Mouse (Mus musculus): ENCODE data around the gene Foxn3. TPM values are rescaled to one million over a fixed set of nuclear protein-coding genes. Genes with fewer than 3 reads are reported as not detected.

The Foxn3 gene
- polyA plus RNA-seq, 1 experiment = 28.9 TPM

DNA sequence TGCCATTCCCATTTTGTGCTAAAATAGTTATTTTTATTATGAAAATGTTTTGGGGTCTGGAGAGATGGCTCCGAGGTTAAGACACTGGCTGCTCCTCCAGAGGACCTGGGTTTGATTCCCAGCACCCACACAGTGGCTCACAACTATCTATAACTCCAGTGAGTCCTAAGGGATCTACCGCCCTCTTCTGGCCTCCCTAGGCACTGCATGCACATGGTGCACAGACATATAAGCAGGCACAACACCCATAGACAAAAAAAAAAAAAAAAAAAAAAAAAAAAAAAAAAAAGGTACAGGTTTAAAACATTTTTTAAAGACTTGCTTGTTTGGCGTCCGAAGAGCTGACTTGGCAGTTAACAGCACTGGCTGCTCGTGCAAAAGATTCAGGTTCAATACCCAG lies 391.2 kb downstream of the Foxn3 start:
- Histone ChIP-seq H3K27ac (replicated peaks; ENCODE audit: low read depth, low read length) (no peak overlapping the region), H3K4me3 (ENCODE audit: insufficient read depth, low read depth, low read length) (no peak overlapping the region), H3K4me1 (ENCODE audit: control insufficient read depth, insufficient read depth, insufficient read length, low read length) (no peaks in the 10 kb centered on the region)

DNA sequence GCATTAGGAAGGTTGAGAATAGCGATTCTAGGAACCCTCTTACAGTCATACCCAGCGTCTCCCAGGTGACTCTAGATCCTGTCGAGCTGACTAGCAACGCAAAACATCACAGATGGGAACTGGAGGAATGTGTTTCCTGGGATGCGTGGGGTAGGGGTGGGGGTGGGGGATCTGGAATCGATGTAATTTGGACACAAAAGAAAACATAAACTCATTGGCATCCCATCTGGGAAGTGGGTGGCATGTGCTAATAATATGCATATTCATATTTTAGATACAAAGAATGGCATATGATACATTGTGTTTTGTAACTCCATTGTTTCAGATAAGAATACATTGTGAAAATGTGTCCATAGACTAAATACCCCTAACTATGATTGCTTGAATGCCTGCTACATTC lies 393.5 kb downstream of the Foxn3 start:
- Histone ChIP-seq H3K4me3 (ENCODE audit: insufficient read depth, low read depth, low read length) (no peak overlapping the region), H3K4me1 (ENCODE audit: control insufficient read depth, insufficient read depth, insufficient read length, low read length) (peaks cover 6% of the 10 kb centered on the region; the same call in 1 of the 2 replicates), H3K27ac (replicated peaks; ENCODE audit: low read depth, low read length) (no peak overlapping the region)

DNA sequence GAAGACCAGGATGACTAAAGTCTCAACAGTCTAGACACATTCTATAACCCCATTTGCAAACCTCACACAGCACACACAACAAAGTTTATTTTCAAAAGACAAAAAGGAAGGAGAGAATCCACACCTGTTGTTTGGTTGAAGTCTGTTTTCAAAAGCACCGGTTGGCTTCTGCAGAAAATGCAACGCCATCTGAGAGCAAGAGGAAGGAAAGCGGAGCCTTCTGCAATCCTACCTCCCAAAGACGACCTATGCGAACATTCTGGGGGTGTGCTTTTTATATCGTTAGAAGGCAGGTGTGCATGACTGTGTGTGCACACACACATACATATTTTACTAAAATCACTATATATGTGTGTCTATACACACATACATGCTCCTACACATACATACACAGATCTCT lies 397.3 kb downstream of the Foxn3 start:
- Histone ChIP-seq H3K27ac (replicated peaks; ENCODE audit: low read depth, low read length) (no peak overlapping the region), H3K4me1 (ENCODE audit: control insufficient read depth, insufficient read depth, insufficient read length, low read length) (peaks cover 6% of the 10 kb centered on the region; the same call in 1 of the 2 replicates), H3K4me3 (ENCODE audit: insufficient read depth, low read depth, low read length) (no peak overlapping the region)

GRCm38 (mm10) chr12:99163342-99163682 lies 400.1 kb downstream of the Foxn3 start:
- no peak overlapping the region for H3K27ac ChIP-seq (replicated peaks; ENCODE audit: low read depth, low read length)
- H3K4me1 ChIP-seq (ENCODE audit: control insufficient read depth, insufficient read depth, insufficient read length, low read length) = peaks cover 11% of the 10 kb centered on the region; the same call in 1 of the 2 replicates
- no peak overlapping the region for H3K4me3 ChIP-seq (ENCODE audit: insufficient read depth, low read depth, low read length)

GRCm38 (mm10) chr12:99162639-99163341 lies 400.6 kb downstream of the Foxn3 start:
- Histone ChIP-seq H3K4me1 (ENCODE audit: control insufficient read depth, insufficient read depth, insufficient read length, low read length) (peaks cover 11% of the 10 kb centered on the region; the same call in 1 of the 2 replicates), H3K4me3 (ENCODE audit: insufficient read depth, low read depth, low read length) (no peak overlapping the region), H3K27ac (replicated peaks; ENCODE audit: low read depth, low read length) (no peak overlapping the region)

DNA sequence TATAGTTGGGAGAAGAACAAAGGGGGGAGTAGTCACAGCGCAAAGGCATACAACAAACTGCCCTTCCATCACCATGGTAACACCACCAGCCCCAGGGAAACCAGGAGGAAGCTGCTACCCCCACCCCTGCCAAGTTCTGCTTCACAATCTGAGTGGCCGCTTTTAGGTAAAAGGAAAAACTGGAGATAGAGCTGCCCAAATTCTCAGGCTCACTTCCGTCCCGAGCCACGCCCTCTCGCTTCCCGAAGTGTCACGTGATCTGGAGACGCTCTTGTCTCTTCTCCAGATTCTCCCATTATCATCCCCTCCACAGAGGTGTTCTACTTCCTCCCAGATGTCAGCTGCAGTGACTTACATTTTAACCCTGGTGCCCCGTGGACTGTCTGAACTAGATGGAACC lies 401.2 kb downstream of the Foxn3 start:
- Histone ChIP-seq H3K4me3 (ENCODE audit: insufficient read depth, low read depth, low read length) (no peak overlapping the region), H3K4me1 (ENCODE audit: control insufficient read depth, insufficient read depth, insufficient read length, low read length) (peaks cover 11% of the 10 kb centered on the region; the same call in 1 of the 2 replicates), H3K27ac (replicated peaks; ENCODE audit: low read depth, low read length) (no peak overlapping the region)

DNA sequence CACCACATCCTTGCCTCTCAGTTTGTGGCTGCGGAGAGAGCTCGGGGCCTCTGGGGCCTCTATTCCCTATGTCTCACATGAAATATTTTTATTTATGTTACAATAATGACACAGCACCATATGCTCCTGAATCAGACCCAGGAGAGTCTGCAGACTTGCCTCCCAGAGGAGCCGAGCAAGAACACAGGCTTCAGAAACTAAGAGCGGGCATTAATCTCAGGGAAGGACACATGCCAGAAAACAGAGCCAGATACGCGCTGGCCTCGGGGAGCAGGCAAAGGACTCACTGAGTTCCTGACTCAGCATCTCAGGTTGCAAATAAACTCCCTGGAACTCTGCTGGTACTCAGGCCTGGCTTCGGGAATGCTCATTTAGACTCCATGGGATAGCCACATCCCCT lies 403.3 kb downstream of the Foxn3 start:
- Histone ChIP-seq H3K4me3 (ENCODE audit: insufficient read depth, low read depth, low read length) (no peak overlapping the region), H3K4me1 (ENCODE audit: control insufficient read depth, insufficient read depth, insufficient read length, low read length) (peaks cover 5% of the 10 kb centered on the region; the same call in 1 of the 2 replicates), H3K27ac (replicated peaks; ENCODE audit: low read depth, low read length) (no peak overlapping the region)

DNA sequence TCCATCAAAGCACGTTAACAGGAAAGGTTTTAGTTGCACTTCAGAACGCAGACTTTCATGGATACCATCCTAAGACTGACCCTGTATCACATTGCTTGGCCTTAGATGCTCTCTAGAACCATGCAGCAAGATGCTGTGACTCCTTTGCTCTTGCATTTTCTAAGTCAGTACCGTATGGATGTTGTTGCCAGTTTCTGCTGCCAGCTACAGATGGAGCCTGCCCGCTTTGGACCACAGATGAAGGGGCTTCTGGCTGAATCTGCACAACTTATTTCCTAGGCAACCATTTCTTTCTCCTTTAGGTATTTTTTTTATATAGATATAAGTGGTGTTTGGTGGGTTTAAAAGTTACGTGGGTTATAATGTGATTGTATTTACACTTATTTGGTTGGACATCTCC lies 407.5 kb downstream of the Foxn3 start:
- Histone ChIP-seq H3K4me1 (ENCODE audit: control insufficient read depth, insufficient read depth, insufficient read length, low read length) (peaks cover 5% of the 10 kb centered on the region; the same call in 1 of the 2 replicates), H3K4me3 (ENCODE audit: insufficient read depth, low read depth, low read length) (no peak overlapping the region), H3K27ac (replicated peaks; ENCODE audit: low read depth, low read length) (no peak overlapping the region)

DNA sequence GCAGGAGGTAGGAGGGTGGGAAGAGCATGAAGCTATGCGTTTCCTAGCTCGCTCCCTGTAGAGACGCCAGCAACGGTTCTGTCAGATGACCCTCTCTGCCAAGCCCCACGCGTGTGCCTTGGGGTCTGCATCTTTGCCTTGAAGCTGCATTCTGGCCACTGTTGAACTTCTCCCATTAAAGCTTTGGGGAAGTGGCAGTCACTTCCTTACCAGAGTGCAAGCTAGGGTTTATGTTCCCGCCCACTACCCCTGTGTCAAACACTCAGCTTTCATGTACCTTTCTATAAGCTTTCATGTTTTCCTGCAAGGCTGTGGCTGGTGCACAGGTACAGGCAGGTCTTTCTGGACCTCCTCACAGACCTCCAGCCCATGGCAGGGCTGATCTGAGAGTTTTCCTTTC lies 409.2 kb downstream of the Foxn3 start:
- H3K4me1 ChIP-seq (ENCODE audit: control insufficient read depth, insufficient read depth, insufficient read length, low read length) = no peaks in the 10 kb centered on the region; the same call in 1 of the 2 replicates
- no peak overlapping the region for H3K27ac ChIP-seq (replicated peaks; ENCODE audit: low read depth, low read length)
- H3K4me3 ChIP-seq (ENCODE audit: insufficient read depth, low read depth, low read length) = no peak overlapping the region

- no peaks in the 10 kb centered on the region; the same call in 1 of the 2 replicates for H3K4me1 ChIP-seq (ENCODE audit: control insufficient read depth, insufficient read depth, insufficient read length, low read length)
- no peak overlapping the region for H3K27ac ChIP-seq (replicated peaks; ENCODE audit: low read depth, low read length)
- H3K4me3 ChIP-seq (ENCODE audit: insufficient read depth, low read depth, low read length) = no peak overlapping the region
Measured at GRCm38 (mm10) chr12:99153664-99154063, 409.7 kb downstream of the Foxn3 start.

DNA sequence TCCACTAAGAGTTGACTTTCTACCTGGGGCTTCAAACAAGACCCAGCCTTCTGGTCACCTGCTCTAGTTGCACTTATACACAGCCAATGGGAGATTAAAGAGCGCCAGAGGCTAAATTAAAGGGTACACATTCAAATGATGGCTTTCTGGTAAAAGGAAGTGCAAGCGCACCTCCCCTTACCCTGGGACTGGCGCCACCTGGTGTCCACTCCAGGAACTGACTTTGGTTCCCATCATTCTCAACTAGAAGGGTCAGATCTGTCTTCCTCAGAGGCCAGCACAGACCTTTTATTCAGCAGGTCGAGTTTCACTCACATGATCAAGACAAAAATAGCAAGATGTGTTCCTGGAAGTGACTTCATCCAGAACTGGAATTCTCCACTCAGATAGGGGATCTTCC lies 413.3 kb downstream of the Foxn3 start:
- Histone ChIP-seq H3K4me1 (ENCODE audit: control insufficient read depth, insufficient read depth, insufficient read length, low read length) (no peaks in the 10 kb centered on the region; the same call in 1 of the 2 replicates), H3K4me3 (ENCODE audit: insufficient read depth, low read depth, low read length) (no peak overlapping the region)

GRCm38 (mm10) chr12:99149193-99149592 lies 414.2 kb downstream of the Foxn3 start:
- Histone ChIP-seq H3K27ac (replicated peaks; ENCODE audit: low read depth, low read length) (no peak overlapping the region), H3K4me1 (ENCODE audit: control insufficient read depth, insufficient read depth, insufficient read length, low read length) (no peaks in the 10 kb centered on the region; the same call in 1 of the 2 replicates), H3K4me3 (ENCODE audit: insufficient read depth, low read depth, low read length) (no peak overlapping the region)

More for the DNA sequence above, 413.3 kb downstream of the Foxn3 start:
- no peak overlapping the region for H3K27ac ChIP-seq (replicated peaks; ENCODE audit: low read depth, low read length)

All from brown adipose tissue, adult 24 weeks (tissue).